Mouse (Mus musculus) intestine, embryonic 15.5 days (tissue): ENCODE measurements around the gene Gm11554. TPM values are rescaled to one million over a fixed set of nuclear protein-coding genes. Genes with fewer than 3 reads are reported as not detected.

Experiments
- ATAC-seq: fragments of 200-750 bp; cut with Nextera tagmentation; 2 replicates; pipeline ENCODE4 v1.8.0; 2017; ENCODE audit warnings: moderate TSS enrichment, moderate library complexity
- H3K27ac ChIP-seq: fragments of 300-500 bp; sonication (generic); 2 replicates; pipeline ENCODE4 v1.5.1; 2015; ENCODE audit warnings: mild to moderate bottlenecking, inconsistent platforms
- H3K27me3 ChIP-seq: fragments of 300-500 bp; sonication (generic); replicated peaks from 2 replicates; pipeline ENCODE4 v1.6.1; 2015; ENCODE audit warnings: inconsistent platforms
- H3K36me3 ChIP-seq: fragments of 300-500 bp; sonication (generic); 2 replicates; pipeline ENCODE4 v1.6.1; 2015; ENCODE audit warnings: inconsistent platforms
- H3K4me1 ChIP-seq: fragments of 300-500 bp; sonication (generic); replicated peaks from 2 replicates; pipeline ENCODE4 v1.6.1; 2015; ENCODE audit warnings: inconsistent platforms
- H3K4me2 ChIP-seq: fragments of 300-500 bp; sonication (generic); replicated peaks from 2 replicates; pipeline ENCODE4 v1.6.1; 2015; ENCODE audit warnings: mild to moderate bottlenecking, inconsistent platforms
- H3K4me3 ChIP-seq: fragments of 300-500 bp; sonication (generic); replicated peaks from 2 replicates; pipeline ENCODE4 v1.5.1; 2015; ENCODE audit warnings: inconsistent platforms
- H3K9ac ChIP-seq: fragments of 300-500 bp; sonication (generic); 2 replicates; pipeline ENCODE4 v1.6.1; 2015; ENCODE audit warnings: inconsistent platforms
- H3K9me3 ChIP-seq: fragments of 300-500 bp; sonication (generic); 2 replicates; pipeline ENCODE4 v1.6.1; 2016; ENCODE audit warnings: inconsistent platforms
- WGBS: fragments of 180-500 bp; shearing (Covaris S2); methylation state at CpG from one replicate; pipeline ENCODE4 v1.1.7; 2015; 5-methylcytosine and 5-hydroxymethylcytosine counted together
- polyA plus RNA-seq: library from polyadenylated mRNA; unstranded; fragments of >200 nt; fragmentation: Nextera tagmentation; extraction: Ambion mirVana; gene quantifications from 2 replicates; pipeline ENCODE4 v1.2.1, GENCODE M21; 2015

The Gm11554 gene
- polyA plus RNA-seq, 1 experiment from 2014 or later = not detected

- no peak overlapping the region for H3K9ac ChIP-seq
- H3K4me2 ChIP-seq = no peak overlapping the region
- H3K27ac ChIP-seq = no peak overlapping the region
- no peaks in the 10 kb centered on the region for H3K4me1 ChIP-seq
- ATAC-seq = no peak
- no peak overlapping the region for H3K4me3 ChIP-seq
- no peaks in the 10 kb centered on the region for H3K36me3 ChIP-seq
- WGBS = 74% methylated on average over 2 of the region's 2 CpGs
- H3K9me3 ChIP-seq = no peaks in the 10 kb centered on the region
- no peaks in the 10 kb centered on the region for H3K27me3 ChIP-seq
These were observed 35.8 kb downstream of the Gm11554 start for GRCm38 (mm10) chr11:99768410-99768809.

- WGBS = 96% methylated on average over 1 of the region's 1 CpGs
- Histone ChIP-seq H3K27me3 (no peaks in the 10 kb centered on the region), H3K36me3 (no peaks in the 10 kb centered on the region), H3K4me3 (no peak overlapping the region), H3K4me1 (no peaks in the 10 kb centered on the region), H3K9ac (no peak overlapping the region), H3K9me3 (no peaks in the 10 kb centered on the region), H3K4me2 (no peak overlapping the region), H3K27ac (no peak overlapping the region)
- ATAC-seq = no peak
These were observed 45.4 kb downstream of the Gm11554 start for GRCm38 (mm10) chr11:99758877-99759276.

Other genes starting within 250 kb of the Gm11554 start
- gene Krtap3-2, start 247.6 kb downstream of the Gm11554 start, polyA plus RNA-seq = not detected in 2 replicates
- not detected in 2 replicates for gene Gm11939, start 245.0 kb downstream of the Gm11554 start, polyA plus RNA-seq
- gene Krtap3-1, start 237.8 kb downstream of the Gm11554 start, polyA plus RNA-seq = 0.30 TPM in 1 of 2 replicates, not detected in the other
- not detected in 2 replicates for gene Krtap1-5, start 223.4 kb downstream of the Gm11554 start, polyA plus RNA-seq
- gene Krtap1-4, start 220.8 kb downstream of the Gm11554 start, polyA plus RNA-seq = not detected in 2 replicates
- gene Krtap1-3, start 213.1 kb downstream of the Gm11554 start, polyA plus RNA-seq = not detected in 2 replicates
- gene Krtap9-3, start 206.3 kb downstream of the Gm11554 start, polyA plus RNA-seq = not detected in 2 replicates
- not detected in 2 replicates for gene Gm11938, start 201.1 kb downstream of the Gm11554 start, polyA plus RNA-seq
- not detected in 2 replicates for gene Gm11937, start 194.3 kb downstream of the Gm11554 start, polyA plus RNA-seq
- not detected in 2 replicates for gene Krtap2-4, start 189.6 kb downstream of the Gm11554 start, polyA plus RNA-seq
- gene Gm11562, start 184.0 kb downstream of the Gm11554 start, polyA plus RNA-seq = not detected in 2 replicates
- not detected in 2 replicates for gene Krtap4-1, start 176.2 kb downstream of the Gm11554 start, polyA plus RNA-seq
- gene Krtap4-2, start 169.4 kb downstream of the Gm11554 start, polyA plus RNA-seq = not detected in 2 replicates
- gene Krtap4-7, start 160.4 kb downstream of the Gm11554 start, polyA plus RNA-seq = not detected in 2 replicates
- gene Gm11555, start 154.2 kb downstream of the Gm11554 start, polyA plus RNA-seq = not detected in 2 replicates
- gene Gm11563, start 145.5 kb downstream of the Gm11554 start, polyA plus RNA-seq = not detected in 2 replicates
- not detected in 2 replicates for gene Krtap4-6, start 138.5 kb downstream of the Gm11554 start, polyA plus RNA-seq
- not detected in 2 replicates for gene Gm14190, start 113.7 kb downstream of the Gm11554 start, polyA plus RNA-seq
- not detected in 2 replicates for gene Gm14180, start 70.2 kb downstream of the Gm11554 start, polyA plus RNA-seq
- gene Gm11595, start 31.5 kb downstream of the Gm11554 start, polyA plus RNA-seq = not detected in 2 replicates
- gene Krtap4-8, start 23.7 kb downstream of the Gm11554 start, polyA plus RNA-seq = not detected in 2 replicates
- not detected in 2 replicates for gene Krtap4-9, start 19.2 kb downstream of the Gm11554 start, polyA plus RNA-seq
- not detected in 2 replicates for gene Gm11596, start 11.0 kb downstream of the Gm11554 start, polyA plus RNA-seq
- not detected in 2 replicates for gene Gm11569, start 5.5 kb downstream of the Gm11554 start, polyA plus RNA-seq
- not detected in 2 replicates for gene Krtap4-13, start 5.4 kb upstream of the Gm11554 start, polyA plus RNA-seq
- gene Gm11564, start 11.2 kb upstream of the Gm11554 start, polyA plus RNA-seq = not detected in 2 replicates
- gene 2300003K06Rik, start 33.6 kb upstream of the Gm11554 start, polyA plus RNA-seq = not detected in 2 replicates
- gene Krtap4-16, start 47.2 kb upstream of the Gm11554 start, polyA plus RNA-seq = not detected in 2 replicates
- not detected in 2 replicates for gene Gm11568, start 53.5 kb upstream of the Gm11554 start, polyA plus RNA-seq
- gene Gm11559, start 60.0 kb upstream of the Gm11554 start, polyA plus RNA-seq = not detected in 2 replicates
- gene Krtap9-1, start 68.9 kb upstream of the Gm11554 start, polyA plus RNA-seq = not detected in 2 replicates
- gene Gm11567, start 74.7 kb upstream of the Gm11554 start, polyA plus RNA-seq = not detected in 2 replicates
- gene Krtap31-1, start 103.5 kb upstream of the Gm11554 start, polyA plus RNA-seq = not detected in 2 replicates
- not detected in 2 replicates for gene Gm11565, start 110.3 kb upstream of the Gm11554 start, polyA plus RNA-seq
- gene Krtap31-2, start 131.8 kb upstream of the Gm11554 start, polyA plus RNA-seq = not detected in 2 replicates
- not detected in 2 replicates for gene Krtap9-5, start 144.0 kb upstream of the Gm11554 start, polyA plus RNA-seq
- not detected in 2 replicates for gene Krtap29-1, start 174.6 kb upstream of the Gm11554 start, polyA plus RNA-seq
- not detected in 2 replicates for gene Krtap16-1, start 182.2 kb upstream of the Gm11554 start, polyA plus RNA-seq
- gene Krtap17-1, start 189.5 kb upstream of the Gm11554 start, polyA plus RNA-seq = 0.26 TPM in 1 of 2 replicates, not detected in the other
- gene Krt33a, start 211.8 kb upstream of the Gm11554 start, polyA plus RNA-seq = not detected in 2 replicates
- 0.09 TPM in 1 of 2 replicates, not detected in the other for gene Krt33b, start 225.4 kb upstream of the Gm11554 start, polyA plus RNA-seq
- not detected in 2 replicates for gene Krt34, start 237.1 kb upstream of the Gm11554 start, polyA plus RNA-seq
- gene Krt31, start 246.1 kb upstream of the Gm11554 start, polyA plus RNA-seq = not detected in 2 replicates